Mouse (Mus musculus): Measurements from ENCODE around the gene Adcy9.

GRCm38 (mm10) chr16:4366671-4367070 is 53.6 kb downstream of the Adcy9 start:
- TF ChIP-seq CTCF (IDR thresholded peaks at IDR 0.05; ENCODE audit: low read depth, low read length) (no peak), POLR2A (IDR thresholded peaks at IDR 0.05; ENCODE audit: extremely low read depth, insufficient read depth, low read length) (no peak)
